In genomic region chr1:105356291-105357011, GRCm38 (mm10) we compare ENCODE assay signal across 8 mouse cellular contexts. TPM values are rescaled to one million over a fixed set of nuclear protein-coding genes. Genes with fewer than 3 reads are reported as not detected.
DNase-seq lines count a peak whose midpoint lies in the region; ATAC-seq lines count a peak whose summit lies in the region.

TSS of gene Rnf152 (minus strand) at chr1:105356710.

- H3K36me3 ChIP-seq in heart, embryonic 14.5 days (ENCODE audit: control insufficient read depth, insufficient read depth, low read length) = no peaks in the 10 kb centered on the region
- no peaks in the 10 kb centered on the region for H3K36me3 ChIP-seq in kidney, embryonic 16.5 days (ENCODE audit: insufficient read depth, low read length)
- no peaks in the 10 kb centered on the region for H3K36me3 ChIP-seq in liver, embryonic 15.5 days (replicated peaks)
- no peaks in the 10 kb centered on the region for H3K36me3 ChIP-seq in neural tube, embryonic 11.5 days (ENCODE audit: control insufficient read depth, insufficient read depth, low read length)

- H3K9ac ChIP-seq in heart, embryonic 14.5 days (ENCODE audit: low read length) = peak within 1 kb of the TSS; percentile 73
- H3K9ac ChIP-seq in kidney, embryonic 16.5 days (replicated peaks; ENCODE audit: low read length) = peak within 1 kb of the TSS; percentile 74
- H3K9ac ChIP-seq in liver, embryonic 15.5 days = 0 out of 2 replicates have a peak within 1 kb of the TSS, but pooled peaks have one; percentile 11
- H3K9ac ChIP-seq in neural tube, embryonic 11.5 days (ENCODE audit: low read length) = peak within 1 kb of the TSS; percentile 70

- peak; percentile 86 for DNase-seq in brain, adult 2 months (ENCODE audit: low read depth, low spot score)
- peak; percentile 70 for DNase-seq in neural tube, embryonic 11.5 days (ENCODE audit: low spot score)
- peak; percentile 78 for DNase-seq in testis, postnatal 10 days (ENCODE audit: low spot score)

- peak; percentile 26 for ATAC-seq in CD4-positive, CD25-positive, alpha-beta regulatory T cell, adult 4 months
- peak; percentile 39; the same call in 1 of the 2 replicates for ATAC-seq in erythroid progenitor cell, adult 5-6 weeks (replicated peaks; ENCODE audit: low FRiP score, poor library complexity, severe bottlenecking)
- ATAC-seq in heart, embryonic 14.5 days (ENCODE audit: insufficient number of reproducible peaks, insufficient read depth, low FRiP score, low read depth) = peak; percentile 33; the same call in 1 of the 2 replicates
- peak; percentile 91 for ATAC-seq in kidney, embryonic 16.5 days (ENCODE audit: low FRiP score, low TSS enrichment)
- ATAC-seq in liver, embryonic 15.5 days (ENCODE audit: insufficient read depth) = peak; percentile 79
- ATAC-seq in neural tube, embryonic 11.5 days (ENCODE audit: insufficient read depth, low FRiP score, low TSS enrichment) = peak; percentile 70

- H3K4me1 ChIP-seq in heart, embryonic 14.5 days (ENCODE audit: control insufficient read depth in 2 of 2, insufficient read depth in 2 of 2, low read length in 2 of 2) = peaks cover 5 to 6% of the 10 kb centered on the region in 2 experiments; a peak in 3 of 4 replicates
- H3K4me1 ChIP-seq in kidney, embryonic 16.5 days (ENCODE audit: insufficient read depth, low read length) = 0 out of 2 replicates have a peak, but pooled peaks cover 8% of the 10 kb centered on the region
- H3K4me1 ChIP-seq in liver, embryonic 15.5 days (replicated peaks) = no peaks in the 10 kb centered on the region
- no peaks in the 10 kb centered on the region for H3K4me1 ChIP-seq in neural tube, embryonic 11.5 days (ENCODE audit: control insufficient read depth, insufficient read depth, low read length)

- WGBS in heart, embryonic 14.5 days = under 1% methylated on average over 57 of the region's 58 CpGs
- WGBS in kidney, embryonic 16.5 days = under 1% methylated on average over 58 of the region's 58 CpGs
- 1% methylated on average over 57 of the region's 58 CpGs for WGBS in liver, embryonic 15.5 days (ENCODE audit: insufficient replicate concordance)
- under 1% methylated on average over 55 of the region's 58 CpGs for WGBS in neural tube, embryonic 11.5 days

- no peak within 1 kb of the TSS for H3K27ac ChIP-seq in heart, embryonic 14.5 days (replicated peaks in 1 of 2; ENCODE audit: control insufficient read depth in 1 of 2, insufficient read depth in 1 of 2, low read depth in 2 of 2, low read length in 2 of 2)
- no peak within 1 kb of the TSS for H3K27ac ChIP-seq in kidney, embryonic 16.5 days (ENCODE audit: low read length)
- no peak within 1 kb of the TSS for H3K27ac ChIP-seq in liver, embryonic 15.5 days (replicated peaks)
- H3K27ac ChIP-seq in neural tube, embryonic 11.5 days (ENCODE audit: low read depth, low read length) = no peak within 1 kb of the TSS

- peak within 1 kb of the TSS; percentile 98 for H3K4me2 ChIP-seq in heart, embryonic 14.5 days (ENCODE audit: low read length)
- peak within 1 kb of the TSS; percentile 96 for H3K4me2 ChIP-seq in kidney, embryonic 16.5 days (replicated peaks; ENCODE audit: low read depth, low read length)
- H3K4me2 ChIP-seq in liver, embryonic 15.5 days = peak within 1 kb of the TSS; percentile 71
- peak within 1 kb of the TSS; percentile 92 for H3K4me2 ChIP-seq in neural tube, embryonic 11.5 days (ENCODE audit: low read depth)

- H3K27me3 ChIP-seq in heart, embryonic 14.5 days (ENCODE audit: control insufficient read depth, insufficient read depth, low read length) = peaks cover 4% of the 10 kb centered on the region
- no peaks in the 10 kb centered on the region for H3K27me3 ChIP-seq in kidney, embryonic 16.5 days (ENCODE audit: insufficient read depth, low read length)
- H3K27me3 ChIP-seq in liver, embryonic 15.5 days = peaks cover 45% of the 10 kb centered on the region
- no peaks in the 10 kb centered on the region for H3K27me3 ChIP-seq in neural tube, embryonic 11.5 days (ENCODE audit: control insufficient read depth, insufficient read depth, low read length)

- no peaks in the 10 kb centered on the region for H3K9me3 ChIP-seq in heart, embryonic 14.5 days (ENCODE audit: control insufficient read depth, low read length)
- H3K9me3 ChIP-seq in kidney, embryonic 16.5 days (ENCODE audit: low read length) = no peaks in the 10 kb centered on the region
- no peaks in the 10 kb centered on the region for H3K9me3 ChIP-seq in liver, embryonic 15.5 days (replicated peaks)
- no peaks in the 10 kb centered on the region for H3K9me3 ChIP-seq in neural tube, embryonic 11.5 days (ENCODE audit: control insufficient read depth, low read length)

- peak within 1 kb of the TSS; percentile 87 for H3K4me3 ChIP-seq in heart, embryonic 14.5 days (ENCODE audit: control insufficient read depth in 1 of 2, insufficient read depth in 1 of 2, low read depth in 1 of 2, low read length in 2 of 2)
- H3K4me3 ChIP-seq in kidney, embryonic 16.5 days (ENCODE audit: low read length) = peak within 1 kb of the TSS; percentile 69
- H3K4me3 ChIP-seq in liver, embryonic 15.5 days (replicated peaks) = peak within 1 kb of the TSS; percentile 60
- H3K4me3 ChIP-seq in neural tube, embryonic 11.5 days (ENCODE audit: low read depth, low read length) = peak within 1 kb of the TSS; percentile 48

RNA-seq across cellular contexts. Expression of gene Rnf152, which starts in this region (rescaled TPM):
- polyA plus RNA-seq in CD4-positive, CD25-positive, alpha-beta regulatory T cell, adult 4 months (2017; shearing (Covaris generic)) = under 1 TPM; 0.09 to 0.35 TPM
- total RNA-seq in erythroid progenitor cell, adult 5-6 weeks (2015; ENCODE audit: low replicate concordance) = not detected in 2 replicates
- not detected in 2 replicates for total RNA-seq in erythroid progenitor cell, adult 5-6 weeks (2017; ENCODE audit: low replicate concordance)
- 0.34 and 0.40 TPM in 2 replicates for polyA plus RNA-seq in heart, embryonic 14.5 days (2014; fragmentation: Nextera tagmentation; extraction: Ambion mirVana)
- polyA plus RNA-seq in kidney, embryonic 16.5 days (2015; fragmentation: Nextera tagmentation; extraction: Ambion mirVana) = 0.91 and 1.1 TPM in 2 replicates
- polyA plus RNA-seq in liver, embryonic 15.5 days (2015; fragmentation: Nextera tagmentation; extraction: Ambion mirVana) = 0.08 and 0.10 TPM in 2 replicates
- polyA plus RNA-seq in neural tube, embryonic 11.5 days (2014; fragmentation: Nextera tagmentation; extraction: Ambion mirVana) = 0.93 and 1.2 TPM in 2 replicates

Comparison
In these comparisons a context has a peak if more than half of its experiments do, and no peak if none do; other contexts are left out.
1. Peak in ATAC-seq in CD4-positive, CD25-positive, alpha-beta regulatory T cell, adult 4 months; RNA of the gene not detected or under 1 TPM.
2. Peak in ATAC-seq in erythroid progenitor cell, adult 5-6 weeks; RNA of the gene not detected or under 1 TPM.
3. Peak in ATAC-seq, H3K4me3 ChIP-seq, H3K9ac ChIP-seq and H3K4me2 ChIP-seq in heart, embryonic 14.5 days; RNA of the gene not detected or under 1 TPM.
4. Peak in ATAC-seq, H3K4me3 ChIP-seq, H3K9ac ChIP-seq and H3K4me2 ChIP-seq in liver, embryonic 15.5 days; RNA of the gene not detected or under 1 TPM.
5. ATAC-seq: peak in every context shown above with its lines; median percentile 91 in kidney, embryonic 16.5 days; 79 in liver, embryonic 15.5 days; 70 in neural tube, embryonic 11.5 days; 39 in erythroid progenitor cell, adult 5-6 weeks; 33 in heart, embryonic 14.5 days; 26 in CD4-positive, CD25-positive, alpha-beta regulatory T cell, adult 4 months.
6. H3K9ac ChIP-seq: peak in every context shown above with its lines; median percentile 74 in kidney, embryonic 16.5 days; 73 in heart, embryonic 14.5 days; 70 in neural tube, embryonic 11.5 days; 11 in liver, embryonic 15.5 days.